Mouse (Mus musculus) ES-Bruce4 (cell line): ENCODE data around the gene Alcam.

Experiments used
- CTCF ChIP-seq: IDR thresholded peaks from one replicate; pipeline ENCODE4 v1.8.1; 2011; ENCODE audit warnings: low read depth, low read length
- EP300 ChIP-seq: IDR thresholded peaks from 2 replicates; pipeline ENCODE4 v1.6.1; 2011; ENCODE audit warnings: low read depth, low read length; ENCODE audit not compliant: insufficient read depth
- POLR2A ChIP-seq: IDR thresholded peaks from one replicate; pipeline ENCODE4 v1.8.1; 2011; ENCODE audit warnings: low read length; ENCODE audit not compliant: insufficient read depth

- TF ChIP-seq POLR2A: no peak
- TF ChIP-seq CTCF: no peak
- no peak for TF ChIP-seq EP300
These were observed 211.7 kb downstream of the Alcam start for GRCm38 (mm10) chr16:52242144-52242543.
